9 mouse cellular contexts compared by ENCODE assay signal in the genomic region with DNA sequence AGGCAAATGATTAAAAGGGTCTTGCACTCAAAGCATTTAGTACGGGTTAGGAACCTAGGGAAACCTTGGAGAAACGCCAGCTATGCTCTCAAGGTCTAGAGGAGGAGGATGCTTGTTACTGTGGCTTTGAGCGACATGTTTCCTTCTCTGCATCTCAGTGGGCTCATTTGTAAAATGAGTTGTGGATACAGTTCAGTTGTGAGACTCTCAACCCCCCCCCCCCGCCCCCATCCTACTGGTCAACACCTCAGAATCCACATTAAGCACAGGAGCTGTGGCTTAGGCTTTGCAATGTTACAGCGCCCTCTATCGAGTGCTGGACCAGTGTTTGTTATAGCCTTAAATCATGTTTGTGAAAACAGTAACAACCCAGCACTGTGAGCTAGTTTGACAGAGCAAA. TPM values are rescaled to one million over a fixed set of nuclear protein-coding genes. Genes with fewer than 3 reads are reported as not detected.
DNase-seq lines count a peak whose midpoint lies in the region; ATAC-seq lines count a peak whose summit lies in the region.
"Had no signal": no experiment of that assay in that cellular context is flagged by ENCODE, and none has a peak within 500 bp of the region (broad histone marks: within the 10 kb centered on the region; RNA-seq: fewer than 3 reads in every experiment).

No protein-coding gene starts in this region.

- no peaks in the 10 kb centered on the region for H3K27me3 ChIP-seq in forebrain, embryonic 14.5 days (replicated peaks; ENCODE audit: control insufficient read depth, insufficient read depth, low read length)
- no peaks in the 10 kb centered on the region for H3K27me3 ChIP-seq in hindbrain, embryonic 13.5 days

- no peaks in the 10 kb centered on the region for H3K9me3 ChIP-seq in forebrain, embryonic 14.5 days (replicated peaks; ENCODE audit: control insufficient read depth, low read length)
- no peaks in the 10 kb centered on the region for H3K9me3 ChIP-seq in hindbrain, embryonic 13.5 days
- H3K9me3 ChIP-seq: limb, embryonic 15.5 days had no signal

- no peak overlapping the region for H3K9ac ChIP-seq in forebrain, embryonic 14.5 days (ENCODE audit: low read length)
- no peak overlapping the region for H3K9ac ChIP-seq in hindbrain, embryonic 13.5 days
- H3K9ac ChIP-seq: limb, embryonic 15.5 days had no signal

- peak; percentile 67 for DNase-seq in NIH3T3 (ENCODE audit: low read depth)
- DNase-seq in c-Kit-positive CD71-positive TER-119-positive erythroid progenitor cells, embryonic 14.5 days (ENCODE audit: low spot score) = peak; percentile 71
- peak; percentile 83 for DNase-seq in forebrain, embryonic 14.5 days (ENCODE audit: low spot score)
- DNase-seq in layer of hippocampus, adult 9-11 months = peak; percentile 75
- peak; percentile 82 for DNase-seq in lung, postnatal 14 days
- DNase-seq in right cerebral cortex, adult 18-20 months = peak; percentile 66
- DNase-seq in T-cell, adult 2 months (ENCODE audit: low spot score) = no peak

- no peaks in the 10 kb centered on the region for H3K4me1 ChIP-seq in forebrain, embryonic 14.5 days (ENCODE audit: control insufficient read depth, insufficient read depth, low read length)
- H3K4me1 ChIP-seq in hindbrain, embryonic 13.5 days (replicated peaks) = no peaks in the 10 kb centered on the region

- peak; percentile 91 for ATAC-seq in forebrain, embryonic 14.5 days
- ATAC-seq in hindbrain, embryonic 13.5 days (ENCODE audit: low FRiP score) = peak; percentile 82

- no peaks in the 10 kb centered on the region for H3K36me3 ChIP-seq in forebrain, embryonic 14.5 days (ENCODE audit: control insufficient read depth, insufficient read depth, low read length)
- H3K36me3 ChIP-seq in hindbrain, embryonic 13.5 days = no peaks in the 10 kb centered on the region
- H3K36me3 ChIP-seq: limb, embryonic 15.5 days had no signal

- WGBS in forebrain, embryonic 14.5 days = 3% methylated on average over 6 of the region's 6 CpGs
- 9% methylated on average over 6 of the region's 6 CpGs for WGBS in hindbrain, embryonic 13.5 days

- no peak overlapping the region for H3K4me2 ChIP-seq in forebrain, embryonic 14.5 days (ENCODE audit: low read length)
- H3K4me2 ChIP-seq in hindbrain, embryonic 13.5 days = no peak overlapping the region
- H3K4me2 ChIP-seq: limb, embryonic 15.5 days had no signal

- H3K4me3 ChIP-seq in forebrain, embryonic 14.5 days (ENCODE audit: low read depth, low read length) = no peak overlapping the region
- no peak overlapping the region for H3K4me3 ChIP-seq in hindbrain, embryonic 13.5 days
- H3K4me3 ChIP-seq: limb, embryonic 15.5 days had no signal

- no peak overlapping the region for H3K27ac ChIP-seq in forebrain, embryonic 14.5 days (ENCODE audit: low read depth, low read length)
- H3K27ac ChIP-seq in hindbrain, embryonic 13.5 days = no peak overlapping the region
- H3K27ac ChIP-seq: limb, embryonic 15.5 days had no signal

RNA-seq across cellular contexts. Expression of a gene that starts 44.5 kb away (rescaled TPM):
- 3.5 and 4.1 TPM in 2 replicates for polyA plus RNA-seq in forebrain, embryonic 14.5 days (2014; fragmentation: Nextera tagmentation; extraction: Ambion mirVana)
- polyA plus RNA-seq in hindbrain, embryonic 13.5 days (2015; fragmentation: Nextera tagmentation; extraction: Ambion mirVana) = 3.8 and 4.3 TPM in 2 replicates

RNA-seq across cellular contexts. Expression of a gene that starts 52.1 kb away (rescaled TPM):
- polyA plus RNA-seq in forebrain, embryonic 14.5 days (2014; fragmentation: Nextera tagmentation; extraction: Ambion mirVana) = 31.0 and 31.9 TPM in 2 replicates
- 23.2 and 24.9 TPM in 2 replicates for polyA plus RNA-seq in hindbrain, embryonic 13.5 days (2015; fragmentation: Nextera tagmentation; extraction: Ambion mirVana)
